Mouse (Mus musculus) liver, adult 2 months (tissue): ENCODE data around the gene Cc2d1a. TPM values are rescaled to one million over a fixed set of nuclear protein-coding genes. Genes with fewer than 3 reads are reported as not detected.

Experiments used
- DNase-seq: peaks from one replicate; pipeline ENCODE4 v3.0.0-alpha.2; 2011; ENCODE audit warnings: low read depth, low spot score; ENCODE audit errors: extremely low read depth
- H3K27ac ChIP-seq: fragments of 200-500 bp; replicated peaks from 2 replicates; pipeline ENCODE4 v1.5.1; 2012; ENCODE audit warnings: low read depth, mild to moderate bottlenecking, control low read depth, inconsistent platforms, low read length; ENCODE audit not compliant: insufficient read depth
- H3K27me3 ChIP-seq: fragments of 200-500 bp; 2 replicates; pipeline ENCODE4 v1.6.1; 2012; ENCODE audit warnings: mild to moderate bottlenecking, moderate library complexity, low read length, inconsistent platforms; ENCODE audit not compliant: control insufficient read depth, insufficient read depth
- H3K36me3 ChIP-seq: fragments of 200-500 bp; 2 replicates; pipeline ENCODE4 v1.6.1; 2012; ENCODE audit warnings: low read length, inconsistent platforms; ENCODE audit not compliant: control insufficient read depth, insufficient read depth
- H3K4me1 ChIP-seq: fragments of 200-500 bp; 2 replicates; pipeline ENCODE4 v1.6.1; 2011; ENCODE audit warnings: low read length; ENCODE audit not compliant: control insufficient read depth, insufficient read depth
- H3K4me3 ChIP-seq: fragments of 200-500 bp; 2 replicates; pipeline ENCODE4 v1.5.1; 2011; ENCODE audit warnings: low read depth, mild to moderate bottlenecking, control low read depth, low read length, moderate library complexity; ENCODE audit not compliant: insufficient read depth
- H3K79me2 ChIP-seq: fragments of 200-500 bp; 2 replicates; pipeline ENCODE4 v1.6.1; 2012; ENCODE audit warnings: inconsistent platforms, mild to moderate bottlenecking, low read length, moderate library complexity; ENCODE audit not compliant: control insufficient read depth, insufficient read depth
- H3K9ac ChIP-seq: fragments of 200-500 bp; 2 replicates; pipeline ENCODE4 v1.6.1; 2012; ENCODE audit warnings: low read depth, mild to moderate bottlenecking, control low read depth, inconsistent platforms, low read length
- CTCF ChIP-seq: fragments of 200-500 bp; IDR thresholded peaks from 2 replicates; pipeline ENCODE4 v1.5.1; 2011; ENCODE audit warnings: low read depth, low read length, control low read depth
- POLR2A ChIP-seq: fragments of 200-500 bp; IDR thresholded peaks from 2 replicates; pipeline ENCODE4 v1.6.1; 2011; ENCODE audit warnings: low read length, control low read depth; ENCODE audit not compliant: insufficient read depth; ENCODE audit errors: extremely low read depth
- WGBS: fragments of 180-500 bp; shearing (Covaris S2); methylation state at CpG from one replicate; pipeline ENCODE4 v1.1.7; 2018; 5-methylcytosine and 5-hydroxymethylcytosine counted together
- polyA plus RNA-seq: library from polyadenylated mRNA; depleted of rRNA; stranded (reverse); fragments of >200 nt; gene quantifications from 2 replicates; pipeline ENCODE4 v1.2.3, GENCODE M21; 2012
- total RNA-seq: library from RNA; depleted of rRNA; stranded (reverse); fragments of >200 nt; gene quantifications from 2 replicates; pipeline ENCODE4 v1.2.3, GENCODE M21; 2014

The Cc2d1a gene
- total and polyA plus RNA-seq, 2 experiments = 5.6 to 10.4 TPM

DNA sequence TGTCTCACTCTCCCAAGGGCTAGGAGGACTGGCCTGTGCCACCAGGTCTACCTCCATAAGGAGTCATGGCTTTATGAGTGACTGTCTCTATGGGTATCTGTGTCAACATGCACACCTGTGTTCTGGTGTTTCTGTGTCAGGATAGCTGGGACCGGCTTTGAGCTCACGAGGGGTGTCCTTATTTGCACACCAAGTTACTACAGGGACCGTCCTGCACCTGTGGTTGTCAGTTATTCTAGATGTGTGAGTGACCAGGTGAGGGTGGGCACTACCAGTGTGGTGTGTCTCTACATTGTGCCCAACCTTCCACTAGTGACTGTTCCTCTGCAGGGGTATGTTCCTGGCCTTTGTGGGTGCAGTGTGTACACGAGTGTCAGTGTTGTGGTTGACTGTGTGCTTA, 35.1 kb upstream of the Cc2d1a start:
- no peaks in the 10 kb centered on the region for H3K4me1 ChIP-seq
- peaks cover 11% of the 10 kb centered on the region; the same call in 1 of the 2 replicates for H3K27me3 ChIP-seq
- H3K4me3 ChIP-seq = no peak overlapping the region
- no peaks in the 10 kb centered on the region for H3K79me2 ChIP-seq
- H3K36me3 ChIP-seq = no peaks in the 10 kb centered on the region
- TF ChIP-seq POLR2A (no peak), CTCF (no peak)
- DNase-seq = no peak
- H3K9ac ChIP-seq = no peak overlapping the region
- H3K27ac ChIP-seq = no peak overlapping the region
- 81% methylated on average over 4 of the region's 4 CpGs for WGBS

DNA sequence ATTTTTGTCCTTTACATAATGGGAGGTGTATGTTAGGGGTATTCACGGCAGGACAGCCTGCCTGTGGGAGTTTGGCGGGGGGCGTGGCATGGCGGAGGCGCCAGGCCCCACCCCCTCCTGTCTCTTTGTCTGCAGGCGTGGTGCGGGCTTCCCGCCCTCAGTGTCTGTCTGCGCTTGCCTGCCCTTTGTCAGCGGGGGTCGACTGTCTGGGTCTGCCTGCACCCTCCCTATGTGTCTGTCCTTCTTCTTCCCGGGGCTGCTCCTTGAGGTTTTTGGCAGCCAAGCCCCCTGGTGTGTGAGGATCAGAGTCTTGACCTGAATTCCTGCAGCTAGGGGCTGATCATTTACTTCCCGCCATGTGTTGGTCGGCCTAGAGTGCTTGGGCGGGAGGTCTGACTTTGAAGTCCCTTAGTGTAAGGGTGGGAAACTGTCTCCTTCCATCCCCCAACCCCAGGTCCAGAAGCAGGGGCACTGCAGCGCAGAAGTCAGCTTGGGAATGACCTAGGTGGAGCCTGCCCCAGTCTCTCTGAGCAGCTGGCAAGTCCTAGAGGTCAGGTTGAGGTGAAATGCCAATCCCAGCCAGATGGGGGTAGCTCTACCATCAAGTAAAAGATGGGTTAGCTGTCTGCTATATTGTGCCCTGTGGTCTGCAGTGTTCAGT, 32.9 kb upstream of the Cc2d1a start:
- H3K4me3 ChIP-seq = no peak overlapping the region
- H3K27me3 ChIP-seq = peaks cover 11% of the 10 kb centered on the region; the same call in 1 of the 2 replicates
- H3K9ac ChIP-seq = no peak overlapping the region
- DNase-seq = no peak
- 26% methylated on average over 16 of the region's 16 CpGs for WGBS
- H3K4me1 ChIP-seq = no peaks in the 10 kb centered on the region
- H3K79me2 ChIP-seq = no peaks in the 10 kb centered on the region
- H3K36me3 ChIP-seq = no peaks in the 10 kb centered on the region
- no peak for TF ChIP-seq POLR2A
- TF ChIP-seq CTCF = no peak
- H3K27ac ChIP-seq = no peak overlapping the region

DNA sequence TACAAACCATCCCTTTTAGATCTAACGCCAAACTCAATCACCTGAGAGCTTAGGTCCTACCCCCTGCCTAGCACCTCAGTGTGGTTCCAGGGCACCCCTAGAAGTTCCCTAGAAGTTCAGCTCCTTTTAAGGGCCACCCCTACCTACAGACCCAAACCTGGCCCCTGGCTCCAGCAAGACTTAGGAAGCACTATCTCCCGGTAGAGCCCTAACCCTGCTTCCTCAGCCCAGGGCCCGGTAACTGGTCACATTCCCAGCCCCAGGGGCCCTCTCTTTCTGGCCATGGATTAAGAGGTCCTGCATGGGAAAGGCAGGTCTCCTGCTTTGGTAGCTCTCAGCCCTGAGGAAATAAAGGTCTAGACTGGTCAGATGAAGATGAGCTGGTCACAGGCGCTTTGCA, 32.2 kb upstream of the Cc2d1a start:
- Histone ChIP-seq H3K27me3 (peaks cover 11% of the 10 kb centered on the region; the same call in 1 of the 2 replicates), H3K4me3 (no peak overlapping the region), H3K27ac (no peak overlapping the region), H3K9ac (no peak overlapping the region), H3K36me3 (no peaks in the 10 kb centered on the region), H3K4me1 (no peaks in the 10 kb centered on the region), H3K79me2 (no peaks in the 10 kb centered on the region)
- WGBS = 78% methylated on average over 4 of the region's 4 CpGs
- TF ChIP-seq POLR2A (no peak), CTCF (no peak)
- DNase-seq = no peak

DNA sequence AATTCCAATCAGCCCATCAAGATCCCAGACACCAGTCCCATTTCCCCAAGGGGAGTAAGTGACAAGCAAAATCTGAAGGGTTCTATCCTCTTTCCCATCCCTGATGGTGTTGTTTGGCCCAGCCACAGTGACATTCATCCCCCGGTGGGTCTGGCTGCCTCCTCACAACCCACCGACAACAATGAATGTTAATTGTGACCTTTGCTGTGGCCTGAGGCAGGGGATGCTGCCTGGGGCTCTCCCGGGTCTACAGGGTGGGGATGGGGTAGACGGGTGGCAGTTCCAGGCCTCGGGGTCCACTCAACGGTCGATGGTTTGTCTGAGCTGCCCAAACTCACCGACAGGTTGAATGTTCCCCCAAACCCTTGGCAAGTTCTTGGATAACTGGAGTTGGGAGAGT, 30.9 kb upstream of the Cc2d1a start:
- Histone ChIP-seq H3K79me2 (no peaks in the 10 kb centered on the region), H3K4me3 (no peak overlapping the region), H3K36me3 (no peaks in the 10 kb centered on the region), H3K9ac (no peak overlapping the region), H3K27me3 (peaks cover 2% of the 10 kb centered on the region; the same call in 1 of the 2 replicates), H3K27ac (no peak overlapping the region), H3K4me1 (no peaks in the 10 kb centered on the region)
- WGBS = 85% methylated on average over 8 of the region's 8 CpGs
- no peak for DNase-seq
- no peak for TF ChIP-seq POLR2A
- no peak for TF ChIP-seq CTCF

DNA sequence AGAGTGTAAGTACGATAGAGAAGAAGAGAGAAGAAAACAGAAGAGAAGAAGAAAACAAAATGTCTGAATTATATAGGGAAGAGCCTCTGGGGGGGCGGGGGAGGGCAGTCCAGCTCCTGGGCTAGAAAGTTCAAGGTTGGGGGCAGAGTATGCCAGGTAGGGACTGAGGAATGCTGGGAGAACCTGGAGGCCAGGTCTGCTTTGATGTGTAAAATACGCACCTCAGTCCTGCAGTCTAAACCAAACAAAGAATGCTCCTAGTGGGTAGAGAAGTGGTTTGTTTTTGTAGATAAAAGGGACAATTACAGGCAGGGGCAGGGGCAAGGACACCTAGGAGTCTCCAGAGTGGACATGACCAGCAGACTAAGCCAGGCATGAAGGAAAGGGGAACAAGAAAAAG, 29.7 kb upstream of the Cc2d1a start:
- TF ChIP-seq CTCF = no peak
- no peak for TF ChIP-seq POLR2A
- Histone ChIP-seq H3K27ac (no peak overlapping the region), H3K4me3 (no peak overlapping the region), H3K27me3 (no peaks in the 10 kb centered on the region), H3K9ac (no peak overlapping the region), H3K79me2 (no peaks in the 10 kb centered on the region), H3K4me1 (no peaks in the 10 kb centered on the region), H3K36me3 (no peaks in the 10 kb centered on the region)
- WGBS = 89% methylated on average over 3 of the region's 3 CpGs
- DNase-seq = no peak

DNA sequence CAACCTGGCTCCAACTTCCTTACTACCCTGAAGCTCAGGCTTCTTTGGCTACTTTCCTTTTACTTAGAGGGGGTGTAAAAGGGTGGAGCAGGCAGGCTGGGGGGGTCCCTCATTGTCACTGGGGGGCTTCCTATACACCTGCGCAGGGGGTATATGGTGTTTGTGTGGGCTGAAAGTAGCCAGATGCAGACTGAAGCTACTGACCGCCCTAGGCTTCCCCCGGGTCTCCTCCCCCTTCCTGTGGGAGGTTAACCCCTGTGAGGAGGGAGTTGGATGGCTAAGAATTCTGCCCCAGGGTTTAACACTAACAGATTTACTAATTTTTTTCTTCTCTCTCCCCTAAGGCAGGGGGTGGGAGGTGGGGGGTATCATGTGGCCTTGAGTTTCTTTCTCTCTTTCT, 28.8 kb upstream of the Cc2d1a start:
- no peaks in the 10 kb centered on the region for H3K36me3 ChIP-seq
- H3K79me2 ChIP-seq = no peaks in the 10 kb centered on the region
- TF ChIP-seq POLR2A (no peak), CTCF (no peak)
- H3K27me3 ChIP-seq = no peaks in the 10 kb centered on the region
- H3K9ac ChIP-seq = no peak overlapping the region
- no peaks in the 10 kb centered on the region for H3K4me1 ChIP-seq
- 44% methylated on average over 3 of the region's 3 CpGs for WGBS
- no peak for DNase-seq
- H3K4me3 ChIP-seq = no peak overlapping the region
- no peak overlapping the region for H3K27ac ChIP-seq
